Mouse (Mus musculus) erythroblast, embryonic 14.5 days (primary cell): ENCODE measurements around the gene Gigyf2.

Source experiments
- GATA1 ChIP-seq: IDR thresholded peaks from 2 replicates; pipeline ENCODE4 v1.6.1; 2012; ENCODE audit warnings: low read length, inconsistent platforms, mixed read lengths
- TAL1 ChIP-seq: IDR thresholded peaks from 3 replicates; pipeline ENCODE4 v1.6.1; 2012; ENCODE audit warnings: low read length, inconsistent platforms, mixed read lengths

- TF ChIP-seq GATA1 (no peak), TAL1 (no peak)
These were observed 39.7 kb upstream of the Gigyf2 start for GRCm38 (mm10) chr1:87287105-87287504.
